Mouse (Mus musculus): ENCODE results near the gene 1810062G17Rik.

The 1810062G17Rik gene

GRCm38 (mm10) chr3:36475532-36476087 lies at the start of gene 1810062G17Rik, which contains the start of gene Anxa5:
Gene 1810062G17Rik (plus strand): TSS chr3:36475937.
Gene Anxa5 (minus strand): TSS chr3:36475894.
- DNase-seq: peak; percentile 83

- DNase-seq: no peak
Measured at GRCm38 (mm10) chr3:36427386-36427785, 48.4 kb upstream of the 1810062G17Rik start.

- no peak for DNase-seq
Measured at GRCm38 (mm10) chr3:36430360-36430759, 45.4 kb upstream of the 1810062G17Rik start.

GRCm38 (mm10) chr3:36440280-36440679 lies 35.5 kb upstream of the 1810062G17Rik start:
- DNase-seq: no peak

GRCm38 (mm10) chr3:36442426-36442825 lies 33.3 kb upstream of the 1810062G17Rik start:
- peak; percentile 61 for DNase-seq

- no peak for DNase-seq
Measured at GRCm38 (mm10) chr3:36446041-36446440, 29.7 kb upstream of the 1810062G17Rik start.

GRCm38 (mm10) chr3:36446506-36446905 lies 29.2 kb upstream of the 1810062G17Rik start:
- no peak for DNase-seq

- DNase-seq: no peak
Measured at GRCm38 (mm10) chr3:36446918-36447317, 28.8 kb upstream of the 1810062G17Rik start.

- no peak for DNase-seq
Measured at GRCm38 (mm10) chr3:36449292-36450165, 26.2 kb upstream of the 1810062G17Rik start.

GRCm38 (mm10) chr3:36452502-36452901 lies 23.2 kb upstream of the 1810062G17Rik start:
- DNase-seq: no peak

- no peak for DNase-seq
Measured at GRCm38 (mm10) chr3:36455124-36455523, 20.6 kb upstream of the 1810062G17Rik start.

GRCm38 (mm10) chr3:36455566-36455965 lies 20.2 kb upstream of the 1810062G17Rik start:
- DNase-seq: no peak

- DNase-seq: no peak
Measured at GRCm38 (mm10) chr3:36460717-36461116, 15.0 kb upstream of the 1810062G17Rik start.

GRCm38 (mm10) chr3:36461819-36462218 lies 13.9 kb upstream of the 1810062G17Rik start:
- no peak for DNase-seq

- DNase-seq: no peak
Measured at GRCm38 (mm10) chr3:36462348-36462747, 13.4 kb upstream of the 1810062G17Rik start.

- no peak for DNase-seq
Measured at GRCm38 (mm10) chr3:36465538-36465937, 10.2 kb upstream of the 1810062G17Rik start.

GRCm38 (mm10) chr3:36467632-36468031 lies 8.1 kb upstream of the 1810062G17Rik start:
- no peak for DNase-seq

GRCm38 (mm10) chr3:36468871-36469270 lies 6.9 kb upstream of the 1810062G17Rik start:
- DNase-seq: no peak

- DNase-seq: no peak
Measured at GRCm38 (mm10) chr3:36471856-36472255, 3.9 kb upstream of the 1810062G17Rik start.

GRCm38 (mm10) chr3:36473222-36473621 lies 2.5 kb upstream of the 1810062G17Rik start:
- DNase-seq: no peak

- DNase-seq: no peak
Measured at GRCm38 (mm10) chr3:36474421-36474820, 1.3 kb upstream of the 1810062G17Rik start.

- DNase-seq: no peak
Measured at GRCm38 (mm10) chr3:36474938-36475483, 726 bp upstream of the 1810062G17Rik start.

- DNase-seq: peak; percentile 20
Measured at GRCm38 (mm10) chr3:36476261-36477155, 771 bp downstream of the 1810062G17Rik start.
